Mouse (Mus musculus) gastrocnemius, postnatal 36 days (tissue): ENCODE results near the gene Gpr83. TPM values are rescaled to one million over a fixed set of nuclear protein-coding genes. Genes with fewer than 3 reads are reported as not detected.
"Not testable (repeated sequence)": the region's sequence is repeated elsewhere in the genome, so short reads cannot be mapped to it uniquely, and the experiment has no call there.

Source experiments
- DNase-seq, 2 experiments: peaks; one replicate each; pipeline ENCODE4 v3.0.0; 2022
- intact Hi-C: fragments of 180-260 bp; cut with DNase I; formaldehyde crosslinking; loops from one replicate; pipeline ENCODE4 v1.15.1; 2025
- total RNA-seq, 2 experiments: library from RNA; stranded (reverse); gene quantifications; 2 replicates each; pipeline ENCODE4 v1.2.3; 2021

Gene Gpr83
- total RNA-seq, 2 experiments from 2014 or later: not detected

GRCm38 (mm10) chr9:14866957-14867356 lies 6.9 kb downstream of the Gpr83 start:
- DNase-seq: no peak
- intact Hi-C loops: loop anchor here (10.0 kb wide), 1 partner anchor 148 kb away; no protein-coding TSS in a partner anchor

GRCm38 (mm10) chr9:14868326-14868725 lies 8.3 kb downstream of the Gpr83 start:
- intact Hi-C loops: loop anchor here (10.0 kb wide), 1 partner anchor 146 kb away; no protein-coding TSS in a partner anchor
- DNase-seq: no peak

DNA sequence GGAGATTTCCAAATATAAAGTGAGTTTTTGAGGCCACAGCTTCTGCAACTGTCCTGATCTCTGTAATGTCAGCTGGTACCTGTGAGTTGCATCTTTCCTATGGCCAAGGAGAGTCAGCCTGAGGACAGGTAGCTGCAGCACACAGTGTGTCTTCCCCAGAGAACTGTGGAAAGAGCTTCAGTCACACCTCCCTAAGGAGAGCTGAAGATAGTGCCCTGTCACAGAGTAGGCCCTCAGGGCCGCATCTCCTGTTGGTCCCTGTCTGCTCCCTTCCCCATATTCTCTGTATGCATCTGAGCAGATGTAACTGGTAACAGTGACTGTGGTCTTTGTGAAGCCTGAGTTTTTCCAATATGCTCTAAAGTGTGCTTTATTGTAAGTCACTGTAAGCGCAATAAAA lies 10.4 kb downstream of the Gpr83 start:
- intact Hi-C loops: no loop called here
- no peak for DNase-seq

GRCm38 (mm10) chr9:14870802-14871201 lies 10.8 kb downstream of the Gpr83 start:
- intact Hi-C loops: no loop called here
- no peak for DNase-seq

GRCm38 (mm10) chr9:14871536-14871935 lies 11.5 kb downstream of the Gpr83 start:
- intact Hi-C loops: no loop called here
- DNase-seq: no peak

DNA sequence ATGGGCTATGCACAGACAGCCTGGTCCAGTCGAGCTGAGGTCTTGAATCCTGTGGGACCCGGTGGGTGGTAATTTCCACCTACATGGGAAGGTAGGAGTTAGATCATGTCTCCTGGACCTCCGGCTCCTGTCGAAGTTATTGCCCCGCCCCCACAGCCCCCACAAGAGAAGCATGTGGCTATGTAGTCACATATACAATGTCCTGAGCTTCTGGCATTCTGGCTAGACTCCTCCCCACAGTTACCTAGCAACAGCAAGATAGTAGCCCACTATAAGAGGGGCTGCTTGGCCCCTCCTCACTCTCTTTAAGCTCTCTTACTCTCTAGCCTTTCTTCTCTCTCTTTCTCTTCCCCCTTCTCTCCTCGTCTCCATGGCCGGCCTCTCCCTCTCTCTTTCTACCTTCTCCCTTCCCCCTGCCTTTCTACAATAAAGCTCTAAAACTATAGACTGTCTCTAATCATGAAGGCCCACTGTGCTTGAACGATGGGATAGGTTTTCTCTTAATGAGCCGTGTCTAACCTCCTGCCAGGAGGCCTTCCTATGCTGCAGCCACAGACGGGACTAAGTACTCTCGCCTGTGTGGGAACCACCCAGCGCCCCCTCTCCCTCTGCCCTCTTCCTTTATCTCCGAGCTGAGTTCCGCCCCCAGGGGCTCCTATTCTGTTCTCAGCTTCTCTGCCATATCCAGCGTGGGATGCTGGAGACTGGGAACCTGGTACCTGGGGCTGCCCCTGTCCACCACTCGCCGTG lies 12.3 kb downstream of the Gpr83 start:
- intact Hi-C loops: no loop called here
- DNase-seq: no peak

- intact Hi-C loops: no loop called here
- DNase-seq: no peak
Measured at GRCm38 (mm10) chr9:14875743-14876507, 15.9 kb downstream of the Gpr83 start.

- DNase-seq, intact Hi-C loops: not testable (repeated sequence)
Measured at GRCm38 (mm10) chr9:14876566-14876965, 16.6 kb downstream of the Gpr83 start.

DNA sequence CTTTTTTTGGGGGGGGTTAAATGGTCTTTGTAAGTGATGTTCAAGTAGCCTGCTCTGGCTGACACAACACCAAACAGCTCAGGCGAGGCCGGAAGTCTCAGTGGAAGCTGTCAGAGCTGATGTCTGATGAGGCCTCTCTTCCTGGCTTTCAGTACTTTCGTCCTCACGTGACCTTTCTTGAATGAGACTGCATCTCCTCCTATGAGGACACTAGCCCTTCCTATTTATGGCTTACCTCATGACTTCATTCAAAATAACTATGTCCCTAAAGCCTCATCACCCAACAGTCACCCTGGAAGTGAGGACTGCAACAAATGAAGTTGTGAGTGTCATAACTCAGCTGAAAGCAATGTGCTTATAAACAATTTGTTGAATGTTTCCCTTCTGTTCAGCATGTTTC lies 24.6 kb downstream of the Gpr83 start:
- no peak for DNase-seq

DNA sequence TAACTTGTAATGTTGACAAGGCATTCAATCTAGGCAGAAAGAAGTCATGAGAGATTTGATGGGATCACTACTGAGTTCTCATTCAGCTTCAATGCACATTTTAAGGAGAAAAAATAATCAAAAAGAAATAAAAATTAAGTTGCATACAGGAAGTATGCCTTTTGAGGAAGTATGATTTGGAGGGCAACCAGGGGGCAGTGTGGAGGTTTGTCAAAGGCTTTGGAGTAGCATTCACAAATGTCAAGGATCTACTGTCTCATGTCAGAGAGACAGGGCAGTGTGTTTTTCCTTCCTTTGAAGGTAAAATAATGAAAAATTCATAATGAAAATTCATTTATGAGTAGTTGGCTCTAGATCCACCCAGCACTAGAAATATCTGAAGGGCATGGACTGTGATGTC lies 25.1 kb downstream of the Gpr83 start:
- DNase-seq: no peak
- intact Hi-C loops: no loop called here

More for the DNA sequence above, 24.6 kb downstream of the Gpr83 start:
- intact Hi-C loops: no loop called here

DNA sequence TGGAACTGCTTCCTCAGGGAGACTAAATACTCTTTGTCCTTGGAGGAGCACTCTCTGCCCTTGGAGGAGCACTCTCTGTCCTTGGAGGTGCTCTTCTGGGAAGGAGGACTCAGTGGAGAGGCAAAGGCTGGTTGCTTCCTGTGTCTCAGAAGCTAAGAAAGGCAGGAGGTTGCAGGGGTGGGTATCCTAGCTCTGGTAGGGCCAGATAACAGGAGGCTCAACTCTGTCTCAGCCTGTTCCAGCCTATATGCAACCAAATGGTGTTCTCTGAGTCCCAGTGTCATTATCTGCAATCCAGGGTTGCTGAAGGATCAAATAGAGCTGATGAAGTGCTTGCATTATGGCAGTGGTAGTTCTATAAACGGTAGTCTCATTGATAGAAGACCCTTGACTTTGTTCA lies 25.9 kb downstream of the Gpr83 start:
- intact Hi-C loops: no loop called here
- no peak for DNase-seq

DNA sequence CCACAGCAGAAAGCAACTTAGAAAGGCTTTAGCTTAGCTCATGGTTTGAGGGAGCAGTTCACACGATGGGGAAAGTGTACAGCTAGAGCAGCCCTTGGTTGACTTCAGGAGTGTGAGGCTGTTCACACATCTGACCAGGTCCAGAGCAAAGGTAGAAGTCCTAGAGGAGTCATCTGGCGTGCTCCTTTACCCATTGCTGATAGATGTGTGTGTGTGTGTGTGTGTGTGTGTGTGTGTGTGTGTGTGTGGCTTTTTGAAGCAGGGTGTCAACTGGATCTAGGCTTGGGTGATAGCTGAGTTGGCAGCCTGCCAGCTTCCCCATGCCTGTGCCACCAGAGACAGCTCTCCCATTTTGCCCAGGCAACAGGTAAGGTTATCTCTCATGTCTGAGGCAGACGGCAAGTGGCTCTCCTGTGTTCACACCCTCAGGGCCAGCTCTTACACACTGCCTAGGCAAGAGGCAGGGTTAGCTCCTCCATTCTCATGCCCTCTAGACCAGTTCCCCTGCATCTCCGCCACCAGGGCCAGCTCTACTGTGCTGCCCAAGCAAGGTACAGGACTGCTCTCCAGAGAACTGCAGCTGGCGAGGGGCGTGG lies 27.9 kb downstream of the Gpr83 start:
- intact Hi-C loops: no loop called here
- DNase-seq: no peak

GRCm38 (mm10) chr9:14888671-14889070 lies 28.7 kb downstream of the Gpr83 start:
- intact Hi-C loops: no loop called here
- no peak for DNase-seq

DNA sequence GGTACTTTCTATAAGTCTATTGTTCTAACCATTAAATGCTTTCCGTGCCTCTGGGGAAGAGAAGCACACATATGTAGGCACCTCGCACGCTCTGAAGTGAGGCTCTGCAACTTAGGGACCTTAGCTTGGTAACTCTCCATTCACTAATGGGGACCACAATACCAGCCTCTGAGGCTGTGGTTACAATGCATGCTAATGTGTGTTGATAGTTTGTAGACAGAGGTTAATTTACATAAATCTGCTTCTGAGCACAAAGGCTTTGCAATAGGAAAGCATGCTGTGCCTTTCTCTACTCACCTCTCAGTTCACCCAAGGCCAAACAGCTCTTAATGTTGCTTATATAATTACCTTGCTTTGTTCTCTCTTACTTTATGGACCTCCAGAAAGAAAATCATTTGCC lies 30.7 kb downstream of the Gpr83 start:
- no peak for DNase-seq
- intact Hi-C loops: no loop called here

DNA sequence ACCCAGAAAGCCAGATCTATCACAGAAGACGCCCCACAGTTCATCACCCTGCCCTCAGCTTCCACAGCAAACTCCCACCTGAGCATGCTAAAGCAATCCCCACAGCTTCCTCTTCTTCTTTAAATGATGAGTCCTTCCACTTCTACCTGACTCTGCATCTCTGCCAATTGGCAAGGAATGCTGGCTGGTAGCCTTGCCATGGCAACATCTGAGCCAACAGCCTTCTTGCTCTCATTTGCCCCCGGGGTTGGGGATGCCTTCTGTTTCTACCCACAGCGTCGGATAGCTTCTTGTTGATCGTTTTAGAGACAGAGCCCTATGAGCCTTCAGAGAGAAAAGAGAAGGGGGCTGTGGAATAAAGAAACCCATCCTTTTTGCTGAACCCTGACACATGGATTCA lies 31.9 kb downstream of the Gpr83 start:
- intact Hi-C loops: no loop called here

GRCm38 (mm10) chr9:14893388-14893787 lies 33.4 kb downstream of the Gpr83 start:
- DNase-seq: no peak
- intact Hi-C loops: no loop called here

More for the DNA sequence above, 31.9 kb downstream of the Gpr83 start:
- no peak for DNase-seq

DNA sequence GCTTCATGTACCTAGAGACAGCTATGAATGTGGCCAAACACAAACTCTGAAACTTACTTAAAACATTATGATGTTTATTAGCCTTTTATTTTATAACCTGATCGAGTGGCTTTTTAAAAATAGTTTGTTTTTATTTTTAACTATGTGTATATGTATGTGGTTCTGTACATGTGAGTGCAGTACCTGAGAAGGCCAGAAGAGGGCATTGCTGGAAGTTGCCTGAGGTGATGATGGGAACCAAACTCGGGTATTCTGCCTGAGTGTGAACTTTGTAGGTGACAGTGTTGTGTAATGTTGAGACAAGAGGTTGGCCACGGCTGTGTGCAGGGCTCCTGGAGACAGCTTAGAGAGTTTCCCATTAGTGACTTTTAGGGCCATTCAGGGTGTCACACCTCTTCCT lies 34.6 kb downstream of the Gpr83 start:
- intact Hi-C loops: no loop called here

DNA sequence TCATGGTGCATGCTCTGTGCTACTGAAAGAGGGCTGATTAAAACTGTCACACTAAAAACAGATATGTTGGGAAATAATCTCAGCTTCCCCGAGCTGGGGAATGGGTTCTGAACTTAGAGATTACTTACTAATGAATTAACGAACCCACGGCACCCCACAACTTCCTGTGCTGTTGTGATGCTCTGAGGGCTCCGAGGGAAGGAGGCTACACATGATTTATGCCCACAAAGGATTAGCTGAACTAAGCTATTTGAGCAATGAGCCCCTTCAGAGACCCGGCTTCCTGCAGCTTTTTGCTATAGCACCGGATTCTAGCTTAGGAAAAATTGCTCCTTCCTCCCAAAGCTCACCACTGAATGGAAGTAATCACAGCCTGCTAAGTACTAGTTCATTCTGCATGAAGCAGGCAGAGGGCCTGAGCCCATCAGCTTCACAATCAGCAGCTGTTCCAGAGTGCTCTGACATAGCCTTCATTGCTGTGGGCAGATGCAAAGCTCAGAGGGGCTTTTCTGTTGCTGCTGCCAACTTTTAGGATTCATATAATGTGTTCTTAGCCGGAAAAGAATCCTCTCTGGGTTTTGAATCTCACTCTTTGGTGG lies 35.3 kb downstream of the Gpr83 start:
- DNase-seq: no peak
- intact Hi-C loops: no loop called here

More for the DNA sequence above, 34.6 kb downstream of the Gpr83 start:
- DNase-seq: no peak

GRCm38 (mm10) chr9:14897102-14897501 lies 37.1 kb downstream of the Gpr83 start:
- no peak for DNase-seq
- intact Hi-C loops: no loop called here

- no peak for DNase-seq
- intact Hi-C loops: no loop called here
Measured at GRCm38 (mm10) chr9:14901757-14902156, 41.7 kb downstream of the Gpr83 start.

DNA sequence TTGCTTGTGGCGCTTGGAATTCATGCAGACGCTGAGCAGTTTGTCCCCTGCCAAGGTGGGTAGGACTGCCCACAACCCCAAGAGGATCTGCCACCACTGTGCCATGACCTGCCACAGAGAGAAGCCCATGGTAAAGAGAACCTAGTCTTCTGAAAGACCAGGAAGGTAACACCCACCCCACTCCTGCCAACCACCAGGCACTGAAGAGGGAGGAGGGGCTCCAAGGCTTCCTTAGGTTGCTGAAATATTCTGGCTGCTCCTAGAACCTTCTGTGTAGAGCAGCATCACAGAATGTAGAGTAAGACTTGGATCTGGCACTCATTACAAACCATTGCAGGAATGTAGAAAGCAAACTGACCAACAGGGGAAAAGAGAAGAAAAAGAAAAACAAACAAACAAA lies 42.4 kb downstream of the Gpr83 start:
- intact Hi-C loops: no loop called here
- DNase-seq: no peak
